Mouse (Mus musculus) cerebellum, adult 11-12 months (tissue): ENCODE results near the gene Tas1r1.
"Not testable (repeated sequence)": the region's sequence is repeated elsewhere in the genome, so short reads cannot be mapped to it uniquely, and the experiment has no call there.

Experiments used
- DNase-seq: peaks from one replicate; pipeline ENCODE4 v3.0.0; 2022

The Tas1r1 gene

GRCm38 (mm10) chr4:152043171-152043570, 4.8 kb upstream of the Tas1r1 start:
- no peak for DNase-seq

GRCm38 (mm10) chr4:152041924-152042641, 3.7 kb upstream of the Tas1r1 start:
- DNase-seq, result no peak

DNA sequence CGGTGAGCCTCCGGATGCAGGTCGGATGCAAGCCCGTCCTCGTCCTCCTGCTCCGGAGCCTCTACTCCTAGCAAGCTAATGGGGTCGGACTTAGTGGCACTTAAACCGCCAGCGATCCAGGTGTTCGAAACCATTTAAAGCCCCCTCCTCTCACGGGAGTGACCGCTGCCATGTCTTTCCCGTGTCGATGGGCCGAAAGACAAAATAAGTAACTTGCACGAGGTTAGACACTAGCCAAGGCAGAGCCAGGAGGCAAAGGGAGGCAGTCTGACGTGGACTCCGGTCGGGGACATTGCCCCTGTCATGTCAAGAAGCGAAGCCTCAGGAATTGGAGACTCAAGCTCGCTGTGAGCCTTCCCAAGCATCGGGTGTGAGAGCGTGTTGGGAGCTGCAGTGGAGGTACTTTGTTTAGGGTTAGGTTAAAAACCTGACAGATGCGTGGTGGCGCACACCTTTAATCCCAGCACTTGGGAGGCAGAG, 1.5 kb upstream of the Tas1r1 start:
- peak; percentile 18 for DNase-seq

- peak; percentile 91 for DNase-seq
Measured at GRCm38 (mm10) chr4:152038985-152039830, 840 bp upstream of the Tas1r1 start, which contains the start of gene Nol9. Nol9 (plus strand) TSS chr4:152039321.

- DNase-seq, result not testable (repeated sequence)
Measured at GRCm38 (mm10) chr4:152036464-152036863, 1.9 kb downstream of the Tas1r1 start.

- no peak for DNase-seq
Measured at GRCm38 (mm10) chr4:152032922-152033321, 5.4 kb downstream of the Tas1r1 start.

- peak; percentile 32 for DNase-seq
Measured at GRCm38 (mm10) chr4:152029997-152030396, 8.4 kb downstream of the Tas1r1 start.

DNA sequence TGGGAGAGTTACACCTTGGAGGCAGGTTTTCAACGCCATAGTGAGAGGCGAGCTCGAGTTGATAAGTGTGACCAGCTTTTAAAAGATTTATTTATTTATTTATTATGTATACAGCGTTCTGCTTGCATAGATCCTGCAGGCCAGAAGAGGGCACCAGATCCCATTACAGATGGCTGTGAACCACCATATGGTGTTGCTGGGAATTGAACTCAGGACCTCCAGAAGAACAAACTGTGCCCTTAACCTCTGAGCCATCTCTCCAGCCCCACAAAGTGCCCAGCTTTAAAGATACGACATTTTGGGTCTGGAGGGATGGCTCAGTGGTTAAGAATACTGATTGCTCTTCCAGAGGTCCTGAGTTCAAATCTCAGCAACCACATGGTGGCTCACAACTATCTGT, 9.3 kb downstream of the Tas1r1 start:
- DNase-seq, result peak; percentile 32

DNA sequence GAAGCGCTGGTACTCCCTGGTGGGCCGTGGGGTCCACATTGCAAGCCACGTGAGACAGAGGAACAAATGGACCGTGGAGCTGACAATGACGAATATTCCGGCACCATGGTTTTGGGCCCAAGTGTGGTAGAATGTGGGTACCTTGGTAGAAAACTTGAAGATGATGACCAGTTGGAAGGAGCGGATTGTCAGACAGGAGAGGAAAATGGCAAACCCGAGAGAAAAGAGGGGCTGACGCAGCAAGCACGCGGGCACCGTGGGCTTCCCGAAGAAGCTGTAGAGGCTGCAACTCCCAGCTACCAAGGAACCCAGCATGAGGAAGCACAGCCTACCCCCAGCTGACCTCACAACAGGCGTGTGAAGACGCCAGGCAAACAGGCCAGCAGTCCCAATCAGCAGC, 9.9 kb downstream of the Tas1r1 start:
- DNase-seq, result peak; percentile 54

- peak; percentile 97 for DNase-seq
Measured at GRCm38 (mm10) chr4:152027524-152027923, 10.8 kb downstream of the Tas1r1 start, which contains the start of gene Zbtb48. Zbtb48 (minus strand) TSS chr4:152027671.

DNA sequence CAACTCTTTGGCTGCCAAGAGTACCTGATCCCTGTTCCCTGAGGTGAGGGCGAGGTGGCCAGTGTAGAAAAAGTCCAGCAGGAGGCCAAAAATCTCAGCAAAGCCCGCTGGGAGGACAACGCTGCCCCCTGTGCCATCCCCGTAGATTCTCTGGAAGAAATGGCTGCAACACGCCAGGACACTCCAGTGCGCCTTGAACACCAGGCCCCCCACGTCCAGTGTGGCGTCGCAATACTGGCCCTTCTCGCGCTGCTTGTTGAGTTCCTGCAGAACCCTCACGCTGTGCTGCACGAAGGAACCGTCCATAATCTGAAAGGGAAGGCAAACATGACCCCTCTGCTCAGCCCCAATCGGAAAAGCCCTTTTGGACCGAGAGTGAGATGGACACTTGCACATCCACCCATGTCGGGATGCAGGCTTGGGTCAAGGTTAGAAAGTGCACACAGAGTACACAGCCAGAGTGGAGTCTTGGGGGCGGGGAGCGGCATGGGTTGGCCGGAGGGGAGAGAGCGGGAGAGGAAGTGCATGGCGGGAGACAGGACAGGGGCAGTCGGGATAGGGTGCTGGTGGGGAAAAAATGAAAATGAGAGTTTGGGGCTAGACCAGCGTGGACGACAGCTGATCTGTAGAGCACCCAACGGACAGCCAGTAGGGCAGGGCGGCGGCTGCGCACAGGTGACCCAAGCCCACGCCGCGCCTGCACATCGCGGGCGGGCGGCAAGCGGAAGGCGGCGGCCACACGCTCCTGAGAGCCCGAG, 11.4 kb downstream of the Tas1r1 start:
- DNase-seq, result peak; percentile 41

DNA sequence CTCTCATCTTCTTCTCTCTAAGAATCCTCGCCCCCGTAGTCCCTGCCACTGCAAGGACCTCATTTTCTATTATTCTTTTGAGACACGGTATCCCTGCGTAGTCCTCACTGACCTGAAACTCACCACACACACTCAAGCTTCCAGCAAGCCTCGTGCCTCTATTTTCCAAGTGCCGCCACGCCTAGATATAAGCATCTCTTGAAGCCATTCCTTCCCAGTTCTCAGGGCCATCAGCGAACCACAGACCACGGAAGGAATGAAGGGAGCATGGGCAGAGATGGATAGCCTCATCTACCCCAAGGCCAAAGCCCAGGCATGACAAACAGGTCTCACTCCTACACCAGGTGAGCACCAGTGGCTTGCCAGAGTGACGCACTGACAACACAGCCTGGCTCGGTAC, 13.8 kb downstream of the Tas1r1 start:
- DNase-seq, result no peak

GRCm38 (mm10) chr4:152022506-152022905, 15.9 kb downstream of the Tas1r1 start:
- DNase-seq, result peak; percentile 52

DNA sequence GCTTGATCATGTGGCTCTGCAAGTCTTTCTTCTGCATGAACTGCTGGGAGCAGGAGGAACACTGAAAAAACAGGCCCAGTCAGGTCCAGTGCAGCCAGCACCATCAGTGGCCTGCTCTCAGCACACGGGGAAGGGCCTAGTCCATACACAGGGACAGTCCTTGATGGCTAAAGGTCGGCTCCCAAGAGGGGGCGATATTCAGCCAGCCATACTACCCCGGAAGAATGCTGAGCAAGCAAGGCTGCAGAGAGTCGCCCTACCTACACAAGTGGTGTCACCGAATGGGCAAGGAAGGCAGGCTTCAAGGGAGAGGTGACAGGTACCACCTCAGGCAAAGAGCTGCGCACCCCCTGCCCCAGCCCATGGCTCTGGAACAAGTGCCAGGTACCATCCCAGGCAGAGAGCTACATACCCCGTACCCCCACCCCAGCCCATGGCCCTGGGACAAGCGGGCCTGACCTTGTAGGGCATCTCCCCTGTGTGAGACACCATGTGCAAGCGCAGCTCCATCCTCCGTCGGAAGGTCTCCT, 16.7 kb downstream of the Tas1r1 start:
- DNase-seq, result peak; percentile 32

- peak; percentile 18 for DNase-seq
Measured at GRCm38 (mm10) chr4:152020024-152020423, 18.3 kb downstream of the Tas1r1 start.

DNA sequence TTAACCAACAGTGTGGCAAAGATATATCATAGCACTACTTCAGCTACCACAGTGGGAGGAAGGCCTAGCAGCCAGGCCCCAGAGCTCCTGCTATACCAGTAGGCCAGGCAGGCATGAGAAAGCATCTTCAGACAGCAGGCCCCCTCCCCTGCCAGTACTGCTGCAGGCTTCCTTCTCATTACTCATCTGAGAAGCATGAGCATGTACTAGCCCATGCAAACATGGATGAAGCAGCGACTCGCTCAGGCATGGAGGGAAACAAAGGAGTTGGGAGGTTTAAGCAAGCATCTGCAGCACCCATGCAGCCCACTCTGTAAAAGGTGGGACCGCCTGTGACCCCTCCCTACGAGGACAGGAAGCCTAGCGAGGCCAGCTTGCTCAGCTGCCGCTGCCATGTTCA, 19.3 kb downstream of the Tas1r1 start:
- peak; percentile 21 for DNase-seq

DNA sequence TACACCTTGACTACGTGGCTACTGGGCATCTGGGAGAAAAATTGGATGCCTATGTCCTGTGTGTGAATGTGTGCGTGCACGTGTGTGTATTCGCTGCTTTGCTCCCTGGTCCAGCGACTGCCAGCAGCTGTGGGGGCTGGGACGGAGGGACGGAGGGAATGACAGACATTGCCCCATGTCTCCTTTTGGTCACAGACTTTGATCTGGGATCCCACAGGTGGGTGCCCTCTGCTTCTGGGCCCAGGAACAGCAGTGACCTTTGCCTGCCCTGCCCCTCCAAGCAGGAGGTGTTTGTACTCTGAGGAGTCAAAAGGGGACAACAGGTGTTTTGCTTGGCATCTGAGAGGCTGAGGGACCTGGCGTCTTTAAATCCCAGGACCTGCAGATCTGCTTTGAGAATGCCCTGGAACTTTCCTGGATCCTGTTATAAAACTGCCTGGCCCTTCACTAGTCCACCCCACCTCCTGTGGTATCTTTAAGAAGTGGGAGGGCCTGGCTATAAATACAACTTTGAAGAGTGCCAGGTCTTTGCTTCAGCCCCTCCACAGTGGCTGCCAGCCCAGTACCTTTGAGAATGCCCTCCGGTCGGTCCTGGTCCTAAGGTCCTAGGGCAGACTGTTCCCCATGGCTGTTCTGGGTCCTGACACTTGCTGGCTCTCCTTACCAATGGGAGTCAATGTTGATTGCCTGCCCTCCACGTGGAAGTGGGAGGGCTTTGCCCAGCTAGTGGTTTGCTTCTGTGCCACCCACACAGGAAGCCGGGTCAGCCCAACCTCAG, 25.1 kb downstream of the Tas1r1 start:
- DNase-seq, result peak; percentile 35

- peak; percentile 48 for DNase-seq
Measured at GRCm38 (mm10) chr4:152012109-152012508, 26.3 kb downstream of the Tas1r1 start.

- no peak for DNase-seq
Measured at GRCm38 (mm10) chr4:152011171-152011760, 27.1 kb downstream of the Tas1r1 start.

- peak; percentile 54 for DNase-seq
Measured at GRCm38 (mm10) chr4:152010707-152011134, 27.6 kb downstream of the Tas1r1 start.

- DNase-seq, result peak; percentile 49
Measured at GRCm38 (mm10) chr4:152010091-152010706, 28.2 kb downstream of the Tas1r1 start.
